Mouse (Mus musculus) cerebral cortex, adult 2 months (tissue): ENCODE results near the gene Fbxl13.

Source experiments
- WGBS: fragments of 180-500 bp; shearing (Covaris S2); methylation state at CpG from one replicate; pipeline ENCODE4 v1.1.7; 2018; 5-methylcytosine and 5-hydroxymethylcytosine counted together

The Fbxl13 gene

GRCm38 (mm10) chr5:21645439-21646132 is at the start of gene Fbxl13, which contains the start of gene Armc10:
Gene Fbxl13 (minus strand): TSS chr5:21645634.
Gene Armc10 (plus strand): TSS chr5:21645813.
- WGBS: under 1% methylated on average over 40 of the region's 40 CpGs

- 77% methylated on average over 3 of the region's 3 CpGs for WGBS
Observed at GRCm38 (mm10) chr5:21694854-21695490, 49.5 kb upstream of the Fbxl13 start.

- WGBS: 81% methylated on average over 3 of the region's 3 CpGs
Observed at GRCm38 (mm10) chr5:21693372-21693870, 48.0 kb upstream of the Fbxl13 start.

- 97% methylated on average over 5 of the region's 5 CpGs for WGBS
Observed at GRCm38 (mm10) chr5:21692230-21692629, 46.8 kb upstream of the Fbxl13 start.

- 24% methylated on average over 4 of the region's 4 CpGs for WGBS
Observed at GRCm38 (mm10) chr5:21687042-21687441, 41.6 kb upstream of the Fbxl13 start.

- 80% methylated on average over 10 of the region's 10 CpGs for WGBS
Observed at GRCm38 (mm10) chr5:21685001-21685400, 39.6 kb upstream of the Fbxl13 start.

- WGBS: 87% methylated on average over 9 of the region's 9 CpGs
Observed at GRCm38 (mm10) chr5:21683811-21684210, 38.4 kb upstream of the Fbxl13 start.

- WGBS: 38% methylated on average over 5 of the region's 5 CpGs
Observed at GRCm38 (mm10) chr5:21680940-21681339, 35.5 kb upstream of the Fbxl13 start.

GRCm38 (mm10) chr5:21680029-21680428 is 34.6 kb upstream of the Fbxl13 start:
- WGBS: 55% methylated on average over 4 of the region's 4 CpGs

- 89% methylated on average over 9 of the region's 9 CpGs for WGBS
Observed at GRCm38 (mm10) chr5:21678363-21678762, 32.9 kb upstream of the Fbxl13 start.

GRCm38 (mm10) chr5:21677939-21678338 is 32.5 kb upstream of the Fbxl13 start:
- WGBS: 80% methylated on average over 6 of the region's 6 CpGs

- 97% methylated on average over 23 of the region's 23 CpGs for WGBS
Observed at GRCm38 (mm10) chr5:21675494-21675893, 30.1 kb upstream of the Fbxl13 start.

GRCm38 (mm10) chr5:21675019-21675418 is 29.6 kb upstream of the Fbxl13 start:
- 90% methylated on average over 12 of the region's 12 CpGs for WGBS

- 70% methylated on average over 9 of the region's 9 CpGs for WGBS
Observed at GRCm38 (mm10) chr5:21673742-21674141, 28.3 kb upstream of the Fbxl13 start.

- WGBS: 54% methylated on average over 23 of the region's 23 CpGs
Observed at GRCm38 (mm10) chr5:21672812-21673635, 27.6 kb upstream of the Fbxl13 start.

- WGBS: 97% methylated on average over 2 of the region's 2 CpGs
Observed at GRCm38 (mm10) chr5:21669307-21669706, 23.9 kb upstream of the Fbxl13 start.

- WGBS: 75% methylated on average over 8 of the region's 8 CpGs
Observed at GRCm38 (mm10) chr5:21667191-21668137, 22.0 kb upstream of the Fbxl13 start.

- 77% methylated on average over 11 of the region's 11 CpGs for WGBS
Observed at GRCm38 (mm10) chr5:21663081-21663480, 17.6 kb upstream of the Fbxl13 start.

- WGBS: 53% methylated on average over 6 of the region's 6 CpGs
Observed at GRCm38 (mm10) chr5:21660850-21661249, 15.4 kb upstream of the Fbxl13 start.

- 40% methylated on average over 11 of the region's 11 CpGs for WGBS
Observed at GRCm38 (mm10) chr5:21658623-21659395, 13.4 kb upstream of the Fbxl13 start.
